Mouse (Mus musculus): ENCODE results near the gene Cracr2a. TPM values are rescaled to one million over a fixed set of nuclear protein-coding genes. Genes with fewer than 3 reads are reported as not detected.

Cracr2a gene
- polyA plus RNA-seq, 1 experiment from 2014 or later: 1.6 TPM

DNA sequence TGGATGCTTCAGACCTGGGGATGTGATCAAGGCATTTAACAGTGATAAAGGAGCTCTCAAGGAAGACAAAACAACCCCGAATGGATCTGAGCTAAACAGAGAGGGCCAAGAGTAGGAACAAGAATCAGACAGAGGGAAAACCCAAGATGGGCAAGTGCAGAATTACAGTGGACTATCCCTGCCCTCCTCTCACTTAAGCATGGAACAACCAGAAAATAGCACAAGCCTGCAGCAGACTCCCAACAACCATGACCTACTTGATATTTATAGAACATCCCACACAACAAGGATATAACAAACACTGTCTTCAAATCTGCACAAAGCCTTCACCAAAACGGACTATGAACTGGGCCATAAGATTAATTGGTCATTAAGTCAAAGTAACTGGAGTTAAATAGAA, 23.0 kb upstream of the Cracr2a start:
- H3K9me3 ChIP-seq: no peaks in the 10 kb centered on the region
- H3K4me1 ChIP-seq: 0 out of 2 replicates have a peak, but pooled peaks cover 3% of the 10 kb centered on the region
- peaks cover 19% of the 10 kb centered on the region for H3K27me3 ChIP-seq
- H3K4me2 ChIP-seq (replicated peaks): no peak overlapping the region
- 66% methylated on average over 2 of the region's 2 CpGs for WGBS
- no peak overlapping the region for H3K9ac ChIP-seq
- no peak overlapping the region for H3K27ac ChIP-seq
- H3K4me3 ChIP-seq: no peak overlapping the region
- no peak for ATAC-seq (ENCODE audit: low FRiP score, low read depth)
- no peaks in the 10 kb centered on the region for H3K36me3 ChIP-seq

GRCm38 (mm10) chr6:127539226-127539625, 21.9 kb upstream of the Cracr2a start:
- Histone ChIP-seq H3K9me3 (no peaks in the 10 kb centered on the region), H3K9ac (no peak overlapping the region), H3K27me3 (peaks cover 25% of the 10 kb centered on the region), H3K27ac (no peak overlapping the region), H3K4me3 (no peak overlapping the region), H3K4me1 (0 out of 2 replicates have a peak, but pooled peaks cover 3% of the 10 kb centered on the region), H3K36me3 (no peaks in the 10 kb centered on the region), H3K4me2 (replicated peaks) (no peak overlapping the region)
- WGBS: 92% methylated on average over 4 of the region's 4 CpGs
- no peak for ATAC-seq (ENCODE audit: low FRiP score, low read depth)

- Histone ChIP-seq H3K27ac (no peak overlapping the region), H3K9me3 (no peaks in the 10 kb centered on the region), H3K4me1 (0 out of 2 replicates have a peak, but pooled peaks cover 3% of the 10 kb centered on the region), H3K36me3 (no peaks in the 10 kb centered on the region), H3K27me3 (peaks cover 25% of the 10 kb centered on the region), H3K4me3 (no peak overlapping the region), H3K4me2 (replicated peaks) (no peak overlapping the region), H3K9ac (no peak overlapping the region)
- ATAC-seq (ENCODE audit: low FRiP score, low read depth): no peak
- 70% methylated on average over 5 of the region's 5 CpGs for WGBS
Observed at GRCm38 (mm10) chr6:127539659-127540058, 21.5 kb upstream of the Cracr2a start.

DNA sequence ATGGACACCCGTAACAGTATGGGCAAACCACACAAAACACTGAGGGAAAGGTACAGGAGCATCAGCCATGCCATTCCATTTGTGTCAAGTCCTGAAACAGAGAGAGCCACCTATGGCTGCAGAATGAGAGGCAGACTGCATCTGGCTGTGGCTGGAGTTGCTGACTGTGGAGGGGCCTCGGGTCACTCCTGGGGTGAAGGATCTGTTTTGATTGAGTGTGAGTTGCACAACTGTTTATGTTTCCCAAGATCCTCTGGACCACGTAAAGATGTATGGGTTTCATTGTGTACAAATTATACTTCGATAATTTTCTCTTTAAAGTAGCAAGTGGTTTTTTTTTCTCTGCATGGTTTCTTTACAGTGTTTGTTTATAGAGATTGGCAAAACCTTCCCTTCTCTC, 20.6 kb upstream of the Cracr2a start:
- H3K9ac ChIP-seq: no peak overlapping the region
- H3K27me3 ChIP-seq: peaks cover 25% of the 10 kb centered on the region
- H3K9me3 ChIP-seq: no peaks in the 10 kb centered on the region
- no peak overlapping the region for H3K4me2 ChIP-seq (replicated peaks)
- WGBS: 63% methylated on average over 4 of the region's 4 CpGs
- H3K36me3 ChIP-seq: no peaks in the 10 kb centered on the region
- H3K4me1 ChIP-seq: 0 out of 2 replicates have a peak, but pooled peaks cover 3% of the 10 kb centered on the region
- H3K27ac ChIP-seq: no peak overlapping the region
- ATAC-seq (ENCODE audit: low FRiP score, low read depth): no peak
- H3K4me3 ChIP-seq: no peak overlapping the region

DNA sequence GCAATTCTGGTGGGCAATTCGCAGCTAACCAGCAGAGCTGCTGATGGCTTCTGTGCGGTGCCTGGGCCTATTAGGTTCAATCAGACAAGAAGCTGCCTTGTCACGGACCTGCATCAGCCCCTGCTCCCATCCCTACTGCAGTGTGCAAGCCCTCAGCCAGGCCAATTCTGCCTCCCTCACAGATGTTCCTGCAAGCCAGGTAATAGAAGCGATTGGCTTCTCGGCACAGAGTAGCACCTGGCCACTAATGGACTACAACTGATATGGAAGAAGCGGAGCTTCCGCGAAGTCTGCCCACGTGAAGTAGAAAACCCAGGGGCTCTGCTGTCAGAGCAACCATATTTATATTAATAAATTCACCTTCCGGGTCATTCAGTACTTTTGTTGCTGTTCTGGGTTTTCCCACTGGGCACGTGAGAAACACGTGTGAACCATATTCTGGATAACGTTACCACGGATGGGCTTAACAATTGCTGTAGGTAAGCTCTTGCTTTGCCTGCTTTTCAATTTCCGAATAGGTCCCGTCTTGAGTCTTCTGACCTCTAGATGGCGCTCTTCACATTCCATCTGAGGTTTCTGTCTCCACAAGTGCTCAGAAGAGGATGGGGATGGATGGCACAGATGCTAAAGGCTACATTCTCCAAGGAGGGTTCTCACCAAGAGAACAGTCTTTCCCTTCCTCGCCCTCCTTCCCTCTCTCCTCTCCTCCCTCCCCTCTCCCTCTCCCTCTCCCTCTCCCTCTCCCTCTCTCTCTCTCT, 19.3 kb upstream of the Cracr2a start:
- no peak for ATAC-seq (ENCODE audit: low FRiP score, low read depth)
- Histone ChIP-seq H3K4me1 (peaks cover 7% of the 10 kb centered on the region), H3K27ac (no peak overlapping the region), H3K4me3 (no peak overlapping the region), H3K4me2 (replicated peaks) (peak overlapping the region; percentile 16; the same call in 1 of the 2 replicates), H3K9ac (no peak overlapping the region), H3K36me3 (no peaks in the 10 kb centered on the region), H3K9me3 (no peaks in the 10 kb centered on the region), H3K27me3 (peaks cover 25% of the 10 kb centered on the region)
- 33% methylated on average over 18 of the region's 18 CpGs for WGBS

DNA sequence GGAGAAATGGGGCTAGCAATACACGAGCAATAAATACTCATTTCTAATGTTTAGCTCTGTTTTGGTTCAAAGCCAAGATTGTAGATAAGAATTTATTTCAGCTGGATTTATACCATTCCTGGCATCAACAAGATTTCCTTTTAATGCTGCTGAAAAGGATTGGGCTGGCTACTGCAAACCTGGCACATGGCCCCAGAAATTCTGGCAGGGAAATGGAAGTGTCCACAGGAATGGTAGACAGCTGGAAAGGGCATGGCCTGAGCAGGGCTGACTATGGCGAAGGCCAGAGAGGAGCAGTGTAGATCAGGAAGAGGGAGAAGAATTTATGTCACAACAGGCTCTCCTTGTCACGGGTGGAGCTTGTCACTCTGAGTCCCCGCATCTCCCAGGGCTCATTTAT, 14.5 kb upstream of the Cracr2a start:
- H3K4me2 ChIP-seq (replicated peaks): no peak overlapping the region
- H3K9ac ChIP-seq: no peak overlapping the region
- no peak overlapping the region for H3K27ac ChIP-seq
- peaks cover 10% of the 10 kb centered on the region for H3K27me3 ChIP-seq
- H3K4me3 ChIP-seq: no peak overlapping the region
- H3K9me3 ChIP-seq: no peaks in the 10 kb centered on the region
- H3K4me1 ChIP-seq: peaks cover 8% of the 10 kb centered on the region
- no peak for ATAC-seq (ENCODE audit: low FRiP score, low read depth)
- no peaks in the 10 kb centered on the region for H3K36me3 ChIP-seq
- WGBS: 53% methylated on average over 4 of the region's 4 CpGs

DNA sequence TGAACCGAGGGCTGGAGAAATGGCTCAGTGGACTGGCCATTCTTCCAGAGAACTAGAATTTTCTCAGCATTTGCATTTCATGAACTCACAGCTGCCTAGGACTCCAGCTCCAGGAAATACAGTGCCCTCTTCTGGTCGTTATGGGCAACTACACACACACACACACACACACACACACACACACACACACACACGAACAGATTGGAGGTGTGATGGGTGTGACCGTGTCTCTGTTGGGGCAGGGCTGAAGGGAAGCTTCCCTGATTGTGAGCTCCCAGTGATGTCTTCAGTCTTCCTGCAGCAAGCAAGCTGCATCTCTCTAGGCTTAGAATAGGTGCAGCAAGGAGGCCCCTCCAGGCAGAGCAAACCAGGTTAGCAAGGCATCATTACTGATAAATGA, 8.2 kb upstream of the Cracr2a start:
- H3K4me2 ChIP-seq (replicated peaks): no peak overlapping the region
- no peak for ATAC-seq (ENCODE audit: low FRiP score, low read depth)

DNA sequence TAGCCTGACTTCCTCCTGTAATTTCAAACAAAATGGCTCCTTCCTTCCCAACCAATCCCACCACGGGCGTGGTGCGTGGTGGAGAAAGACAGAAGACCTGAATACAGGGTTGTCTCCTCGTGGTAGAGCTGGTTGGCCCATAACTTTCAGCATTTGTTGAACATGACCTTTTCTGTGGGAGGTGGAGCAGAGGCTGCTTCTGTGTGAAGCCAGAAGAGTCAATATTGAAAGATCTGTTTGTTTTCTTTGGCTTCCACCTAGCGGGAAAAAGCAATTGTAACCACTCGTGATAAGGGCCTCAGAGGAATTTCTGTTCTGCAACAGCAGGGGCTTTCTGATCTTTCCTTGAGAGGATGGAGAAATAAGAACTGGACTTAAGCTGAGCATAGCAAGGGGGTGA, 5.6 kb upstream of the Cracr2a start:
- Histone ChIP-seq H3K9me3 (peaks cover 5% of the 10 kb centered on the region; the same call in 1 of the 2 replicates), H3K4me3 (no peak overlapping the region), H3K27ac (no peak overlapping the region), H3K9ac (no peak overlapping the region), H3K27me3 (no peaks in the 10 kb centered on the region), H3K4me2 (replicated peaks) (no peak overlapping the region), H3K4me1 (peaks cover under 1% of the 10 kb centered on the region; the same call in 1 of the 2 replicates), H3K36me3 (no peaks in the 10 kb centered on the region)
- ATAC-seq (ENCODE audit: low FRiP score, low read depth): no peak
- 78% methylated on average over 6 of the region's 6 CpGs for WGBS

More for the DNA sequence above, 8.2 kb upstream of the Cracr2a start:
- peaks cover 5% of the 10 kb centered on the region; the same call in 1 of the 2 replicates for H3K9me3 ChIP-seq
- H3K36me3 ChIP-seq: no peaks in the 10 kb centered on the region
- no peak overlapping the region for H3K27ac ChIP-seq
- 80% methylated on average over 4 of the region's 4 CpGs for WGBS
- H3K9ac ChIP-seq: no peak overlapping the region
- H3K4me1 ChIP-seq: no peaks in the 10 kb centered on the region
- H3K27me3 ChIP-seq: no peaks in the 10 kb centered on the region
- no peak overlapping the region for H3K4me3 ChIP-seq

GRCm38 (mm10) chr6:127560872-127561230, 287 bp upstream of the Cracr2a start:
- ATAC-seq (ENCODE audit: low FRiP score, low read depth): no peak; the same call in 1 of the 2 replicates
- 10% methylated on average over 7 of the region's 7 CpGs for WGBS
- Histone ChIP-seq H3K4me3 (peak overlapping the region; percentile 54), H3K36me3 (no peaks in the 10 kb centered on the region), H3K9ac (peak overlapping the region; percentile 66), H3K27me3 (no peaks in the 10 kb centered on the region), H3K4me2 (replicated peaks) (peak overlapping the region; percentile 84), H3K4me1 (peaks cover 5% of the 10 kb centered on the region), H3K9me3 (no peaks in the 10 kb centered on the region), H3K27ac (peak overlapping the region; percentile 63; the same call in 1 of the 2 replicates)

GRCm38 (mm10) chr6:127563511-127563910, 2.4 kb downstream of the Cracr2a start:
- no peak overlapping the region for H3K27ac ChIP-seq

GRCm38 (mm10) chr6:127565951-127566732, 5.0 kb downstream of the Cracr2a start:
- no peak overlapping the region for H3K4me2 ChIP-seq (replicated peaks)
- H3K4me3 ChIP-seq: no peak overlapping the region
- H3K9me3 ChIP-seq: no peaks in the 10 kb centered on the region
- H3K27ac ChIP-seq: no peak overlapping the region
- no peak overlapping the region for H3K9ac ChIP-seq
- peaks cover 4% of the 10 kb centered on the region; the same call in 1 of the 2 replicates for H3K27me3 ChIP-seq
- 86% methylated on average over 7 of the region's 7 CpGs for WGBS
- peaks cover 9% of the 10 kb centered on the region for H3K4me1 ChIP-seq
- ATAC-seq (ENCODE audit: low FRiP score, low read depth): no peak
- no peaks in the 10 kb centered on the region for H3K36me3 ChIP-seq

More at GRCm38 (mm10) chr6:127563511-127563910, 2.4 kb downstream of the Cracr2a start:
- Histone ChIP-seq H3K27me3 (no peaks in the 10 kb centered on the region), H3K9ac (no peak overlapping the region), H3K4me3 (no peak overlapping the region), H3K4me1 (peaks cover 5% of the 10 kb centered on the region), H3K4me2 (replicated peaks) (no peak overlapping the region), H3K9me3 (no peaks in the 10 kb centered on the region), H3K36me3 (no peaks in the 10 kb centered on the region)
- 72% methylated on average over 4 of the region's 4 CpGs for WGBS
- no peak for ATAC-seq (ENCODE audit: low FRiP score, low read depth)

- no peak for ATAC-seq (ENCODE audit: low FRiP score, low read depth)
- H3K27ac ChIP-seq: no peak overlapping the region
- H3K9me3 ChIP-seq: no peaks in the 10 kb centered on the region
- no peak overlapping the region for H3K4me3 ChIP-seq
- peaks cover 16% of the 10 kb centered on the region; the same call in 1 of the 2 replicates for H3K27me3 ChIP-seq
- H3K4me1 ChIP-seq: peaks cover 24% of the 10 kb centered on the region
- no peaks in the 10 kb centered on the region for H3K36me3 ChIP-seq
- no peak overlapping the region for H3K9ac ChIP-seq
- no peak overlapping the region for H3K4me2 ChIP-seq (replicated peaks)
- 72% methylated on average over 8 of the region's 8 CpGs for WGBS
Observed at GRCm38 (mm10) chr6:127571849-127572550, 10.9 kb downstream of the Cracr2a start.

Data from limb, embryonic 13.5 days (tissue).